Mouse (Mus musculus) lung, postnatal 10 days (tissue): ENCODE measurements around the gene Cysrt1.

Source experiments
- DNase-seq: peaks from one replicate; pipeline ENCODE4 v3.0.0; 2021

The Cysrt1 gene

DNA sequence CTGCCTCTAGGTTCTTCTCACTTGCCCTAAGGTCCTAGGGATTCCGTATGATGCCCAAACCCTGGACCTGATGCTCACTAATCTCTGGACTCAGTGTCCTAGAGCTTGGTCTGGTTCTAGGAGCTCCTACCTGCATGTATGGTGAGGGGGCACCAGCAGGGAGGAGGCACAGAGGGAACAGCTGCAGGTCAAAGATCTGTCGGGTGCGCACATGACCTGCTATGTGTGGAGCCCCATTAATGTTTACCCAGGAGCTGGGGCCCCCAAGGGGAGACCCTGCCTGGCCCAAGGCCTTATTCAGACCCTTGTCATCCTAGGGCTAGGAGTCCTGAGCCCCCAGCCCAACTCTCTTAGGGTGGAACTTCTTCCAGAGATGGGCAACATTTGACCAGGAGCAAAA is 8.2 kb downstream of the Cysrt1 start, which contains the start of gene Slc34a3:
Gene Slc34a3, minus strand, starts transcription at position 315 of the 400 bp plus-strand sequence.
- DNase-seq: no peak

DNA sequence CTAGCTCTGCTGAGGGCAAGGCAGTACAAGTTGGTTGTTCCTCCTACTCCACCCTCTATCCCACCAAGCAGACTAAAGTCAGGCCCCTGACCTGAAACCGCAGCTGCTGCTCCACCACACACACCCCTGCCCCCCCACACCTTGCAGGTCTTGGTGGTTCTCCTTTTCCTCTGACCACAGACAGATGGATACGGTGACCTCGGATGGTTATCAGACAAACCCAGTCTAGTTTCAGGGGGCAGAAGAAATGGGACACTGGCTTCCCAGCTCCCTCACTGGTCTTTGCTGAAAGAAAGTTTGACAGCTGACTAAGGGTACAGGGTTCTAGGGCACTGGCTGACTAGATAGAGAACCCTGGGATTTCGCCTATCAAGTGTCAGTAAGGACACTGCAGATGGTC is 8.8 kb downstream of the Cysrt1 start:
- DNase-seq: no peak

DNA sequence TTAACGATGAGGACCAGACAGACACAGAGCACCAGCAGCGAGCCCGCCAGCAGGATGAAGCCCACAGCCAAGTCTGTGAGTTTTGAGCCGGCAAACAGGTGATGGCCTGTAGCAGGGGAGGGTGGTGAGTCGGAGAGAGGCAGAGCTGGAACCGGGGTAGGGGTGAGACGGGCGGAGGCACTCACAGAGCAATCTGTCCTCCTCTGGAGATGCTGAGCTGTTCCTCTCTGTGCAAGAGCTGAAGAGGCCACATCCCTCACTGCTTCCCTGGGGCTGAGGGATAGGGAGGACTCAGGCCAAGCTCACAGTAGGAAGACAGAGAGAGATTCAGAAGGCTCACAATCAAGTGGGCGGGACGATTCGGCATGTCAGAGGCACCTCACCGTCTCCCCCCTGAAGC is 11.2 kb downstream of the Cysrt1 start:
- no peak for DNase-seq

DNA sequence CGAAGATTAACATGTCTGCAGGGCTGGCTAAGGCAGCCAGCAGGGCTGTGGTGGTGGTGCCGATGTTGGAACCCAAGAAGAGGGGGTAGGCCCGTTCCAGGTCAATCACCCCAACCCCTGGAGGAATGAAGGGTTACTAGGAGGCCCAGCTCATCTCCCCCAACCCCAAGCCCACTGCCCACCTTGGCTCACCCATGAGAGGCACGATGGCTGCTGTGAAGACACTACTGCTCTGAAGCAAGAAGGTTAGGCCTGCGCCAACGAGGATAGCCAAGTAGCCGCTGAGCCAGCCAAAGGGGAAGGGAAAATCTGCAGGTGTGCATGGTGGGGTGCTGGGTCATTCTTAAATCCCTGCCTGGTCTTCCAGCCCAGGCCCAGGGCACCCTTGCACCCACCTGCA is 11.7 kb downstream of the Cysrt1 start:
- no peak for DNase-seq

DNA sequence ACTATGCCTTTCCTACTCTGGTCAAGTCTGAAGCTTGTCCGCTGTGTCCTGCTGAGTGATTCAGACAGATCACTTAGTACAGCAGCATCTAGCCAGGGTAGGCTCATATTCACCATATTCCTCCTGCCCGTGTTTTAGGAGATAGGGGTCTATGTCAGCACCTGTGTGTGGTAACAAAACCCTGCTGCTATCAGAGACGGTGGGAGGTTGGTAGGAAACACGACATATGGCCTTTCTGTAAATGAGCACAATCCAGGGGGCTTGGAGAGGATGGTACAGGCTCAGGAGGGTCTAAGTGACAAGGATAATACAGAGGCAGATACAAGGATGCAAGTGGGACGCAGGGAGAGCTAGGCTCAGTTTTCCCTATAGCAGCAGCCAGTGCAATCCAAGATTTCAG is 12.7 kb downstream of the Cysrt1 start:
- DNase-seq: no peak

DNA sequence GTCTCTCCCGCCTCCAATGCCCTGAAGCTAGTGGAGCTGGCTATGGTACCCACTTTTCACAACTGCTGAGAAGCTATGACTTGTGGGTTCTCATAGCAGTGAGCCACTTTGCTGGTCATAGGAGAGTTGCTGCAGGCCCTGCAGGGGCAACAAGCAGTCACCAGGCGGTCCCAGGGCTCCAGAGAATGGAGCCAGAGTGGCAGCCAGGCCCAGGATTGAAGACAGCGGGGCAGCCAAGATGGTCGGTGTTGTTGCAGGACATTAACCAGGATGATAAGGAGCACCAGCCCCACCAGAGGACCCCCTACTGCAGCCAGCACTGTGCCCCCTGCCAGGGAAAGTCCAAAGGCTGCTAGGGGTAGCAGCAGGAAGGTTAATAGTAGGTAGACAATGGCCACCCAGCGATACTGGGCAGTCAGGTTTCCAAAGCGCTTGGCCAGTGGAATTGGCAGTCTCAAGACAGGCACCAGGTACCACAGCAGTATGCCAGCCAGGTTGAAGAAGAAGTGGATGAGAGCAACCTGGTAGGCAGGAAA is 13.2 kb downstream of the Cysrt1 start:
- DNase-seq: no peak

DNA sequence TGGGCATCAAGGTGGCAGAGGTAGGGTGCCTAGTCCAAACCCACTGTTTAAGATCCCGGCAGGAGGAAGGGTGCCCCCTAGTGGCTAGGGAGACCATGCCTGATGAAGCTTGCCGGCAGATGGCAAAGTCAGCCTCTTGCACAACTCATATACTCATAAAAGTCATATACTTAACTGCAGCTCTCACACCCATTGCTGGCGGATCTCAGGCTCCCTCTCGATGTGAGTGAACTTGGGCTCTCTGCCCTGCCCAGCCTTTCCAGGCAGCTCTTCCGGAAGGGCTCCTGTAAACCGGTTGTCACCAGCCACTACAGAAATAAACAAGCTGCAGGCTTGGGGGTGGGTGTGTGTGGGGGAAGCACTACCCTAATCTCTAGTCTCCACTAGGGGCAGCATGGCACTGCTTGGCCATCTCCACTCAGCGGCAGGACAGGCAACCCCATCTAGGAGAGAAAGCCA is 13.8 kb downstream of the Cysrt1 start:
- peak; percentile 97 for DNase-seq

DNA sequence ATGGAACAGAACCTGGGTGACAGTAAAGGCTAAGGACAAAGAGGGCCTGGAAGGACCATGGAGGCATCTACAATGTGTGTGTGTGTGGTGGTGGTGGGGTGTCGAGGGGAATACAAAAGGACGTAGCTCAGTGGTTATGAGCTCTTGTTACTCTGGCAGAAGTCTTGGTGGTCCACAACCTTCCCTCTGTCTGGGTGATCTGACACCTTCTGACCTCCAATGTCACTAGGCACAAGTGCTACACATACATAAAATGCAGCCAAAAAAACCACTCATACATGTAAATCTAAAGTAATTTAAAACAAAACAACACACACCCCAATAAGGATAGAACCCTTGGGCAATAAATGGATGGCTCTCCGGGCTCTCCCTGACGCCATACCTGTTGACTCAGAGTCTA is 14.8 kb downstream of the Cysrt1 start:
- no peak for DNase-seq

DNA sequence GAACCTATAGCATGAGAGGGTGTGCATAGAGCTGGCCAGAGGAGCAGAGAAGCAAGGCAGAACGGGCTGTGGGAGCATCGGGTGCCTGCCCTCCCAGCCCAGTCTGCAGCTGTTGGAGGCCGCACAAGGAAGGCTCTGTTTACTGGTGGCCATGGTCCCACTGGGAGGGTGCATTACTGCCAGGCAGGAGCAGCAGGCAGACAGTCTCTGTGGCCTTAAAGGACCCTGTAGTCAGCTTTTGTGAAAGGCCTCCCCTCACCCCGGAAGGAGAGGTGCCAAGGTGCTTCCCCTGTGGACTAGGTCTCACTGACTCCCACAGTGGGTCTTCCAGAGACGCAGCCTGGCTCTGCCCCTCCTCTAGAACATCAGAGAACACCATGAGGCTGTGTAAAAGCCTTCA is 15.4 kb downstream of the Cysrt1 start:
- DNase-seq: peak; percentile 43

DNA sequence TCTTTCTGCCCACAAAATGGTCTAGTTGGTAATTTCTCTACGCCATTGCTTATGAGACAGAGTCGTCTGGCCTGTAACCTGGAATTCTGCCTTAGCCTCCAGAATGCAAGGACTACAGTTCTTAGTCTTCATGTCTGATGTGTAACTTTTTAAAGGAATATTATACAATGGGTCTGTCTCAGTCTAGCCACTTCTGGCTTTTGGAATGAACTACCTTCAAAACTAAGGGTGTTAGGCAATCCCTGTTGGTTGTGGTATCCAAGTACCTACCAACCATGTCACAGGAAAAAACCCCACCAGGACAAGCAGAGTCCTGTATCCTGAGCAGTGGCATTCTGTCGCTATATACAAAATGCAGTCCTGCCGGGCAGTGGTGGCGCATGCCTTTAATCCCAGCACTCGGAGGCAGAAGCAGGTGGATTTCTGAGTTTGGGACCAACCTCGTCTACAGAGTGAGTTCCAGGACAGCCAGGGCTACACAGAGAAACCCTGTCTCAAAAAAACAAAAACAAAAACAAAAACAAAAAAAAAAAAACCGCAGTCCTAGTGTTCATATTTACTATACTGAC is 16.4 kb downstream of the Cysrt1 start:
- DNase-seq: no peak

DNA sequence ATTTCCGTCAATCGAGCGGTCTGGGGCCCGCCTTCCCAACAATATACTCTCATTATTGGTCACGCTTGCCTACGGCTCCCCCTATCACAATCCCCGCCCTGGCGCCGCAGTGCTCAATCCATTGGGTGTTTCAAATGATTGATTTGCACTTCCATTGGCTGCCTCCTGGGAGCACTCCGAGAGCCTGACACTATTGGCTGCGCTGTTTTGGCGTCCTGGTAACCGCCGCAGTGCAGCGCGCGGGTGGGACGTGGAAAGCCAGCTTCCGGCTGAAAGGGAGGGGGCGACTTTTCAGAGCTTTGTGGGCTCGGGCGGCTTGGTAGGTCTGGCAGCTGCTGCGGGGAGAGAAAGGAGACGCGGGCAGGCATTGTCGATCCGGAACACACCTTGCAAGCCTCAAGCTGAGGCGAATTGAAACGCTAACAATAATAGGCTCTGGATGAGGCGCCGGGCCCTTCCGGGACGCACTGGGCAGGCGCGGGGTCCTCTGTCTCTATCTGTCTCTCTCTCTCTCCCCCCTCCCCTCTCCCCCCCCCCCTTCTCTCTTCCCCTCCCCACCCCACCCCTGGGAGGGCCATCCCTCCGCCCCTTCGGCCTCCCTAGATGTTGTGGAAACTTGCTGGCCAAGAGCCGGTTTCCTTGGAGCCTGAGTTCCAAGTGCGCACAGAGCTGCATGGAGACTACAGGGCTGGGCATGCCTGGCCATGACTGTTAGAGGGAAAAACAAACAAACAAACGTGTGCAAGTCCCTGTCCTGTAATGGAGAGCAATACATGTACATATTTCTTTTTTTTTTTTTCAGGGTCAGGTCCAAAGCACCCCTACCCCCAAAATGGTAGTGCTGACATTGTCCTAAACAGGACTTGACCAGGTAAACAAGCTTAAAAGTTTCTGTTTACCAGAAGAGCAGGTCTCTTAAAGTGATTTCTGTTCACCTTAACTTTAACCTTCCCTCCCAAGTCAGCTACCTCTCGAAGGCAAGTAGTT is 17.2 kb downstream of the Cysrt1 start:
- DNase-seq: peak; percentile 99

DNA sequence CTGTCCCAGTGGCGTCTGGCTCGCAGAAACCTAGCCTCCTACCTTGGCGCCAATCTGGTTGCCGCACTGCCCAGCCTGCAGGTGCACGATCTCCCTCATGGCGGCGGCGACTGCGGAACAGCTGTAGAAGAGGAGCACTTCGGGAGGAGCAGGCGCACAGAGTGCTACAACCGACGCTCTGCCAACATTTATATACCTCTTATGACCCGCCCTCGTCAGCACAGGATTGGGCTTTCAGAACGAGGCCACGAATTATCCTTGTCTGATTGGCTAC is 17.8 kb downstream of the Cysrt1 start, which contains the start of gene Tubb4b:
Gene Tubb4b, minus strand, starts transcription at position 211 of the 274 bp plus-strand sequence.
- no peak for DNase-seq

DNA sequence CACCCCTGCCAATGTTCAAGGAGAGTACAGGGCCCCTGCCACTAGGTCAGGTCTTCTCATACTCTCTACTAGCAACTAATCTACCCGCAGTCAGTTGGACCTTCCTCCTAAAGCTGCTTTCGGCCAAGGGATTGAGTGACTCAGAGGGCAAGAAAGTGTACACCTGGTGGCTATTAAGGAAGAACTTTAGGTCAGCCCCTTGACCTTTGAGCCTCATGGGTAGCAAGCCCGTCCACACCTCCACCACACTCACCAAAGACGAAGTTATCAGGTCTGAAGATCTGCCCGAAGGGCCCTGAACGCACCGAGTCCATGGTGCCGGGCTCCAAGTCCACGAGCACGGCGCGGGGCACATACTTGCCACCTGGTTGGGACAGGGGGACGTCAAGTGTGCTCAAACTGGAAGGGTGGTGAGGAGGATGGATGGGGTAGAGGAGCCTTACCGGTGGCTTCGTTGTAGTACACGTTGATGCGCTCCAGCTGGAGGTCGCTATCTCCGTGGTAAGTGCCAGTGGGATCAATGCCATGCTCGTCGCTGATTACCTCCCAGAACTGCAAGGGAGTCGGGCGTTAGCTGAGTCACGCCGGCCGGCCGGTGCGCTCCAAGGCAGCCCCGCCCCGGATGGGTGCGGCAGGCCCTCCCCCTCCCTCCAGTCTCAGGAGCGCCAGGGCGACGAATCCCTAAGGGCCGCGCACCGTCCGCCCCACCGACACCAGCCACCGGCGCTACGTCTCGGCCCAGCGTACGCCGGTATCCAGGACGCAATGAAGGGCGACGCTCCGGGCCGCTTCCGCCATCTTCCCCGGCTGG is 18.4 kb downstream of the Cysrt1 start:
- DNase-seq: peak; percentile 90

DNA sequence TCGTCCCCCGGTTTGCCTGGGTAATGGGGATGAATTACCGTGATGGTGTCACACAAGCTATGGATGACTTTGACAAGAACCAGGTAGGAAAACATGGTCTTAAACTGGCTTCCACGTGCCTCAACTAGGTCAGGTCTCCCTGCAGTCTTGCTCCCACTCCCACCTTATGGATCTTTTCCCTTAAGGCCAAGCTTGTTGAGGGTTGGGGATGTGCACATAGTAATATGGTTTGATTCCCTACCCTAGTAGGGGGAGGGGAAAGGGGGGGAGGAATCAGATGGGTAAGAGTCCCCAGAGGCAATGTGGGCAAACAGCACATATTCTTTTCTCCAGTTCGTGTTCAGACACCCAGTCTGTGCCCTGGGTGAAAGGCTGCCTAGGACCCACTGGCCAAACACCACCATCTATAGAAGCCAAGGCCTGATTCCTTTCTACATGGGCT is 20.9 kb downstream of the Cysrt1 start:
- no peak for DNase-seq

DNA sequence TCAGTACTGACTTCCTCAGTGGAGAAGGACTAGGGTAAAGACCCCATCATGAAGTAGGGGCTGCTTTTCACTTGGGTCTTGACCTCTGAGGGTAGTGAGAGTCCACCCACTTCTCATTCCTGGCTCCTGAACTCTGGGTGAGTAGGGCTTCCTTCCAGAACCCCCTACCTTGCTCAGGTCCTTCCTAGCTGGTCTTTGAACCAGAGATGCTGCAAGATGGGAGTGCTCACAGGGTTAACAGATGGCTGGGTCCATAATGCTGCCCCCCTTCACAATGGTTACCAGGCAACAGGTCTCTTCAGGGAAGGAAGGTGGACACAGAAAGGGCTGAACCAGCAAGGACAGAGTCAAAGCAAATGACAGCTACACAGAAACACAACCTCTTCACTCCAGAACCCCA is 23.8 kb downstream of the Cysrt1 start, which contains the start of gene Fam166a:
Gene Fam166a, plus strand, starts transcription at position 301 of the 400 bp plus-strand sequence.
- no peak for DNase-seq

DNA sequence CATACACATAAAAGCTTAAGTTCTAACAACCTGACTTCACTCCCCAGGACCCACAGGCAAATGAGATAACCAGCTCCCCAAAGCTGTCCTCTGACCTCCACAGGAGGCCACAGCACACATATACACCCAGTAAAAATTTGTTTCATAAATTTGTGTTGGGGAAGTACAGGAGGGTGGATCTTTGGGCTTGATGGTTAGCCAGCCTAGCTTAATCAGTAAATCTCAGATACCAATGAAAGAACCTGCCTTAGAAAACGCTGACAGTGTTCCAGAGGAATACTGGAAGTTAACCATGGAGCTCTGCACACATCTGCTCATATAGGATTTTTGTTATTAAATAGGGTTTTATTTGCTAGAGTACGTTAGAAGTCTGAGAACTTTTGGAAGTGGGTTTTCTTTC is 24.6 kb downstream of the Cysrt1 start:
- DNase-seq: no peak

DNA sequence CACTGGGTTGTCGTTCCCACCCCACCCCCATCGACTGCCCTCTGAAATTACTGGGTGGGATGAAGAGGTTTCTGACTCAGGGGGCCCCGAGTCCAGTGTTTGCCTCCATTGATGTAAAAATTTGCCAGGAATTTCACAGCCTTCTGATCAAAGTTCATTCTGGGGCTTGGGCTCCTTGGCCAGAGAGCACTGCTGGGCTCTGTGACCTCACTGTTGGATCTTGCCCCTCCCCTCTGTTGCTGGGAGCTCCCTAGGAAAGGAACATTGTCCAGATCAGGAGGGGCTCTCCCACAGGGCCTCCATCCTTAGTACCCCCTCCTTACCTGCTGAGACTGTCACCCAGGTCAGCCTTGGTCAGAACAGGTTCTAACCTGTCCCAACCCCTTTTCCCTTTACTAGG is 27.8 kb downstream of the Cysrt1 start, which contains the start of gene Stpg3:
Gene Stpg3, minus strand, starts transcription at position 194 of the 400 bp plus-strand sequence.
- DNase-seq: no peak

DNA sequence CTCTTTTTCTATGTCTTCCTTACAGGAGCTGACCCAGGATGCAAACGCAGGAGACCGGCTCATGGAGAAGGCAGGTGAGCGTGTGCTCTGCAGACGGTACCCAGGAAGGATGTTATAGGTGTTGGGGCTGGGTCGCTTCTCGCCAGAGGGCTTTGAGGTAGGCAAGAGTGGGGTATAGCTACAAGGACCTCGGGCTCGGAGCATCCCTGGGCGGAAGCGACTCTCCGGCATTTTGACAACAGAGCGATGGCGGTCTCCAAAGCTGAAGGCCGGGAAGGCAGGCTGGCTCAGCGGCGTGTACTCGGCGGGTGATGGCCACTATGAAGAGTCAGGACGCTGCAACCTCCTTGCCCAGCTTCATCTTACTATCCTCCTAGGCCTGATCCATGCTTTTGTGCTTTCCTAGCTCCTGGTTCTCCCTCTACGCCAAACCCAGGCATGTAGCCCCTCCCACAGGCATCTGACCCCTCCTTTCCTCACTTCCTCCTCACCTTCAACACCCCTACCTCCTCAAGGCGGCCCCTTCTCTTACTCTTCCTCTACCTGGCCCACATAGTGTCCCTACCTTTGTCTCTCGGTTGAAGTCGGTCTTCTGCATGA is 28.9 kb downstream of the Cysrt1 start:
- no peak for DNase-seq

DNA sequence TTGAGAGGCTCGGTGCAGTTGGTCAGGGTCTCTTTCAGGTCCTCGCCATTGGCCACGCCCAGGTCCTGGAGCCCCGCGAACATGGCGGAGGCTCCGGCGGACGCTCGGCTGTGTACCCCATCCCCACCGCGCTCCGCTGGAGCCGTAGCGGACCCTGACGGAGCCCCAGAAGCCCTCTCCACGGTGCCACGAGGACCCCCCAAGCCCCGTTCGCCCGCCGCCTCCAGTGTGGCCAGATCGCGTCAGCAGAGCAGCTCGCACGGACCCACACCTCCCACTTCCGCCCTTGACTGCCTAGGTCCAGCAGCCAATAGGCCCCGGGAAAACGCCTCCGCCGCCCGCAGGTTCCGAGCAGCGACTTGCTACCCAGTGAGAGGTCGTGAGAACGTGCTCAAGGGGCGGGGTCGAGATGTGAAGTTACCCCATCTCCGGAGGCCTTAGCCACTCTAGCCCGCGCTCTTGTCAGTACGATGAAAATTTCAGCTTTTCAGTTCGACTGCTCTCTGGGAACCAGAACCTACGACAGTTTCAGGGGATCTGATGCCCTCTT is 31.1 kb downstream of the Cysrt1 start, which contains the start of gene Nelfb:
Gene Nelfb, minus strand, starts transcription at position 369 of the 550 bp plus-strand sequence.
- peak; percentile 97 for DNase-seq

DNA sequence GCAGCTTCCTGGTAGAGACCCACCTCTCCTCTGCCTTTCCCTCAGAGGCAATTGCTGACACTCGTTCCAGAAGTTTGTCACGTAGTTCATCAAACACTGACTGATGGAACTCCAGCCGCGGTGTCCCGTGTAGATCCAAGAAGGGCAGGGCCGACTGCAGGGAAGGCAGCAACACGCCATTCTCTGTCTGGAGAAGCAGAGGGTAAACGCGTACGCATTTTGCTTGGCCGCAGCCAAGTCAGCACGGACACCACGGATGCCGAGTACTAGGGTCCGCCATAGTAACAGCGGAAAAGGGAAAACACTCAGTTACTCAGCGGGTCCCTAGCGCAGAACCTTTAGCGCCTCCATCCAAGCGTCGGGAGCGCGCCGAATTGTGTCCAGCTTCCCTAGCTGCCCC is 31.6 kb downstream of the Cysrt1 start:
- no peak for DNase-seq

DNA sequence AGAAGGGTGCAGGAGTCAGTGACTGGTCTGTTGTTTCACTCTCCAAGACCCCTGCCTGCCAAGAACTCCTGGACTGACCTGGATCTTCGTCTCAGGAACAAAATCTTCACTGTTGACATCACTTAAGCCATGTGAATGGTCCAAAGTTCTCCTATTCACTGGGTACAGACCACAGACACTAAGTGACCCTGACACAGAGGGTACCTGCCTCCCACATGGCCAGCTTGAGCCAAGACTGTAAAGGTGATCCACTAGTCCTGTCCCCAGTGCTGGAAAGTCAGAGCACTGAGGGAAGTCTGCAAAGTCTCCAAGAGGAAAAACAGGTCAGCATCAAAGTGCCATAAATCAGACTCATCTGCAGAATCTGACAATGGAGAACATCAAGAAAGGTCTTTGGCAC is 34.7 kb downstream of the Cysrt1 start:
- no peak for DNase-seq

DNA sequence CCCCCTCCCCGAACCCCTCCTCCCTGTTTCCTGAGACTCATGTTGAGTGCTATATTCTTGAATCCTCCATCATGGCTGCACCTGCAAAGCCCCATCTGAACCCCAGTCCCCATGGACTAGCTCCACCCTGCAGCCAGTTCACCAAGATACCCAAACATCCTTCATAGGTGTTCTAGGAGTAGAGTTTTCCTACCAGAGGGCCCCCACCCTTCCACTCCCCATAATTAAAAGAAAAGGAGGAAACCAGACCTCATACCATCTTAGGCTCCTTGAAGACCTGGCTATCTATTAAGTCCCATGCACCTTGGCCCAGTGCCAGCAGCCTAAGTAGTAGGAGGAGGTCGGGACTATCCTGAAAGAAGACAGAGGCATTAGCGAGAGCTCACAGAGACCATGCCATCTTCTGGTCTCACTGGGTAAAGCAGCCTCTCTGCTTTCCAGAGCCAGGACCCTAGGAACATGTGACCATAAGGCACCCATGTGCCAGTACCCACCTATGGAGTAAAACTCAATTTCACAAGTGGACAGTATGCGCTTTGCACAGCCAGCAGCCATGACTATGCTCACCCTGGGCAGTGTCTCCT is 38.5 kb downstream of the Cysrt1 start:
- DNase-seq: peak; percentile 32
